Mouse (Mus musculus): ENCODE measurements around the gene Gm26920.

DNA sequence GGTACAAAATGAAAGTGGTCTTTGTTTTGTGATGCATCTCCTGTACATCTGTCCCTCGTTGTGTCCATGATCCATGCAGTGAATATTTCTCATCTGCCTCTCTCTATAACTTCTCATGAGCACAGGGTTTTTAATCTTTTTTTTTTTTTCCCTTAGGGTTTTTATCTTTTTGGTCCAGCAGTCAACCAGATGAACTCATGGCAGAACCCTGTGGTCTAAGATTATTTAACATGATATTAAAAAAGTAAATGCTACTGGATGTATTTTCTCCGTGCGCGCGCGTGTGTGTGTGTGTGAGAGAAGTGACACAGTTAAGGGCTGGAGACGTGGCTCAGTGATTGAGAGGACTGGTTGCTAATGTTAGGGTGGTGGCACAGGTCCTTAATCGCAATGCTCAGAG is 39.7 kb upstream of the Gm26920 start:
- TF ChIP-seq CTCF (IDR thresholded peaks at IDR 0.05; ENCODE audit: low read depth) (no peak), EP300 (IDR thresholded peaks at IDR 0.05; ENCODE audit: low read depth) (no peak)
